In genomic region chr11:120437857-120438385, GRCm38 (mm10) we compare ENCODE assay signal across 9 mouse cellular contexts. TPM values are rescaled to one million over a fixed set of nuclear protein-coding genes. Genes with fewer than 3 reads are reported as not detected.
DNase-seq lines count a peak whose midpoint lies in the region; ATAC-seq and TF ChIP-seq lines count a peak whose summit lies in the region.
"Had no signal": no experiment of that assay in that cellular context is flagged by ENCODE, and none has a peak within 500 bp of the region (broad histone marks: within the 10 kb centered on the region; RNA-seq: fewer than 3 reads in every experiment).

No protein-coding gene starts in this region.

- H3K4me2 ChIP-seq in heart, embryonic 16.5 days (ENCODE audit: low read depth, low read length): peak overlapping the region; percentile 81

- H3K9ac ChIP-seq in heart, embryonic 16.5 days (ENCODE audit: low read length): peak overlapping the region; percentile 96

- H3K9me3 ChIP-seq in heart, embryonic 16.5 days (replicated peaks; ENCODE audit: control insufficient read depth, low read length): no peaks in the 10 kb centered on the region
- no peaks in the 10 kb centered on the region for H3K9me3 ChIP-seq in G1E (replicated peaks)
- no peaks in the 10 kb centered on the region for H3K9me3 ChIP-seq in hindbrain, embryonic 10.5 days
- H3K9me3 ChIP-seq in midbrain, embryonic 10.5 days (replicated peaks): no peaks in the 10 kb centered on the region

- no peak for ATAC-seq in heart, embryonic 16.5 days (replicated peaks; ENCODE audit: extremely low read depth, insufficient read depth, low FRiP score)
- ATAC-seq in G1E (ENCODE audit: extremely low read depth, insufficient number of reproducible peaks, low FRiP score, poor library complexity, severe bottlenecking): no peak

- no peak for DNase-seq in heart, postnatal 4 days
- no peak for DNase-seq in G1E (ENCODE audit: low spot score)
- DNase-seq in hindbrain, embryonic 10.5 days (ENCODE audit: low spot score): no peak
- no peak for DNase-seq in midbrain, embryonic 10.5 days (ENCODE audit: low spot score)
- DNase-seq in adrenal gland, postnatal 10 days: no peak
- DNase-seq in cerebellum, adult 9-10 months: no peak
- no peak for DNase-seq in gastrocnemius, postnatal 4 days (ENCODE audit: low spot score in 2 of 2)

- peak overlapping the region; percentile 98 for H3K4me3 ChIP-seq in heart, embryonic 16.5 days (ENCODE audit: low read length)
- peak overlapping the region; percentile 96 for H3K4me3 ChIP-seq in G1E (ENCODE audit: low read depth, low read length)
- H3K4me3 ChIP-seq in hindbrain, embryonic 10.5 days: peak overlapping the region; percentile 99
- peak overlapping the region; percentile 81 for H3K4me3 ChIP-seq in midbrain, embryonic 10.5 days

- WGBS in heart, embryonic 16.5 days: 24% methylated on average over 12 of the region's 12 CpGs
- 32% methylated on average over 12 of the region's 12 CpGs for WGBS in hindbrain, embryonic 10.5 days
- 34% methylated on average over 12 of the region's 12 CpGs for WGBS in midbrain, embryonic 10.5 days

- H3K36me3 ChIP-seq in heart, embryonic 16.5 days (ENCODE audit: control insufficient read depth, insufficient read depth): peaks cover 10% of the 10 kb centered on the region
- H3K36me3 ChIP-seq in G1E (replicated peaks): peaks cover 29% of the 10 kb centered on the region
- peaks cover 25% of the 10 kb centered on the region for H3K36me3 ChIP-seq in hindbrain, embryonic 10.5 days
- peaks cover 24% of the 10 kb centered on the region for H3K36me3 ChIP-seq in midbrain, embryonic 10.5 days

- TF ChIP-seq CTCF in G1E (IDR thresholded peaks at IDR 0.05; ENCODE audit: low read depth, low read length): no peak

- peaks cover 11% of the 10 kb centered on the region for H3K4me1 ChIP-seq in heart, embryonic 16.5 days (ENCODE audit: control insufficient read depth, insufficient read depth, low read length)
- H3K4me1 ChIP-seq in G1E (ENCODE audit: insufficient read depth, low read depth, low read length): peaks cover 17% of the 10 kb centered on the region
- H3K4me1 ChIP-seq in hindbrain, embryonic 10.5 days (replicated peaks): peaks cover 13% of the 10 kb centered on the region
- H3K4me1 ChIP-seq in midbrain, embryonic 10.5 days: peaks cover 18% of the 10 kb centered on the region

- H3K27me3 ChIP-seq in heart, embryonic 16.5 days (ENCODE audit: control insufficient read depth, insufficient read depth, low read length): no peaks in the 10 kb centered on the region
- H3K27me3 ChIP-seq in G1E (ENCODE audit: insufficient read depth, low read length): no peaks in the 10 kb centered on the region; the same call in 1 of the 2 replicates
- H3K27me3 ChIP-seq in hindbrain, embryonic 10.5 days (ENCODE audit: insufficient read depth, poor library complexity, severe bottlenecking): no peaks in the 10 kb centered on the region
- no peaks in the 10 kb centered on the region for H3K27me3 ChIP-seq in midbrain, embryonic 10.5 days (ENCODE audit: low read depth, poor library complexity, severe bottlenecking)

- H3K27ac ChIP-seq in heart, embryonic 16.5 days (ENCODE audit: low read length): peak overlapping the region; percentile 81
- peak overlapping the region; percentile 98 for H3K27ac ChIP-seq in hindbrain, embryonic 10.5 days
- peak overlapping the region; percentile 96 for H3K27ac ChIP-seq in midbrain, embryonic 10.5 days (replicated peaks)

RNA-seq across cellular contexts. Expression of gene Nploc4, which starts 0.4 kb away (rescaled TPM):
- polyA plus RNA-seq in heart, embryonic 16.5 days (2015; fragmentation: Nextera tagmentation; extraction: Ambion mirVana): 26.7 and 27.7 TPM in 2 replicates
- 10 to 100 TPM; 63.3 to 63.8 TPM for total RNA-seq in heart, postnatal 4 days (2021)
- 58.4 and 61.7 TPM in 2 replicates for total RNA-seq in G1E (2014; fragmentation: Nextera tagmentation)
- total RNA-seq in G1E (2017): 38.7 and 42.7 TPM in 2 replicates
- polyA plus RNA-seq in G1E (2012): 68.2 and 72.4 TPM in 2 replicates
- polyA plus RNA-seq in hindbrain, embryonic 10.5 days (2016; fragmentation: Nextera tagmentation; extraction: Ambion mirVana): 47.7 and 49.3 TPM in 2 replicates
- polyA plus RNA-seq in midbrain, embryonic 10.5 days (2016; fragmentation: Nextera tagmentation; extraction: Ambion mirVana): 45.1 and 46.5 TPM in 2 replicates
- 10 to 100 TPM; 59.7 to 67.0 TPM for total RNA-seq in adrenal gland, postnatal 10 days (2021)
- total RNA-seq in gastrocnemius, postnatal 4 days (2021): 10 to 100 TPM; 68.0 to 80.5 TPM

RNA-seq across cellular contexts. Expression of gene Tspan10, which starts 4.5 kb away (rescaled TPM):
- polyA plus RNA-seq in heart, embryonic 16.5 days (2015; fragmentation: Nextera tagmentation; extraction: Ambion mirVana): 0.09 TPM in 1 of 2 replicates, not detected in the other
- 1 to 10 TPM; 3.0 to 4.0 TPM for total RNA-seq in heart, postnatal 4 days (2021)
- 0.68 TPM in 1 of 2 replicates, not detected in the other for total RNA-seq in G1E (2014; fragmentation: Nextera tagmentation)
- total RNA-seq in G1E (2017): not detected in 2 replicates
- not detected in 2 replicates for polyA plus RNA-seq in G1E (2012)
- polyA plus RNA-seq in hindbrain, embryonic 10.5 days (2016; fragmentation: Nextera tagmentation; extraction: Ambion mirVana): 0.12 and 0.46 TPM in 2 replicates
- 0.39 TPM in 1 of 2 replicates, not detected in the other for polyA plus RNA-seq in midbrain, embryonic 10.5 days (2016; fragmentation: Nextera tagmentation; extraction: Ambion mirVana)
- 1 to 10 TPM in 1 of 2 experiments, under 1 TPM in 1; 0.30 to 2.6 TPM for total RNA-seq in adrenal gland, postnatal 10 days (2021)
- total RNA-seq in gastrocnemius, postnatal 4 days (2021): 1 to 10 TPM in 1 of 2 experiments, not detected in 1; 4.6 TPM
- total RNA-seq: neutrophil, adult 5-6 weeks had no signal

RNA-seq across cellular contexts. Expression of gene Pde6g, which starts 15.4 kb away (rescaled TPM):
- polyA plus RNA-seq in heart, embryonic 16.5 days (2015; fragmentation: Nextera tagmentation; extraction: Ambion mirVana): 0.28 and 0.29 TPM in 2 replicates
- total RNA-seq in heart, postnatal 4 days (2021): under 1 TPM; 0.18 to 0.55 TPM
- total RNA-seq in G1E (2014; fragmentation: Nextera tagmentation) (1.7 and 3.5 TPM in 2 replicates), G1E (2017) (0.23 and 0.33 TPM in 2 replicates)
- 0.18 and 0.23 TPM in 2 replicates for polyA plus RNA-seq in G1E (2012)
- polyA plus RNA-seq in hindbrain, embryonic 10.5 days (2016; fragmentation: Nextera tagmentation; extraction: Ambion mirVana): 0.31 and 0.35 TPM in 2 replicates
- 0.20 and 0.53 TPM in 2 replicates for polyA plus RNA-seq in midbrain, embryonic 10.5 days (2016; fragmentation: Nextera tagmentation; extraction: Ambion mirVana)
- under 1 TPM in 1 of 2 experiments, not detected in 1; 0.94 TPM for total RNA-seq in adrenal gland, postnatal 10 days (2021)
- total RNA-seq in gastrocnemius, postnatal 4 days (2021): under 1 TPM in 1 of 2 experiments, not detected in 1; 0.39 TPM
- total RNA-seq: neutrophil, adult 5-6 weeks had no signal

RNA-seq across cellular contexts. Expression of gene Oxld1, which starts 19.9 kb away (rescaled TPM):
- polyA plus RNA-seq in heart, embryonic 16.5 days (2015; fragmentation: Nextera tagmentation; extraction: Ambion mirVana): 23.2 and 23.5 TPM in 2 replicates
- 10 to 100 TPM; 25.1 to 26.1 TPM for total RNA-seq in heart, postnatal 4 days (2021)
- total RNA-seq in G1E (2014; fragmentation: Nextera tagmentation) (15.2 and 17.4 TPM in 2 replicates), G1E (2017) (24.9 and 25.6 TPM in 2 replicates)
- 16.7 and 17.1 TPM in 2 replicates for polyA plus RNA-seq in G1E (2012)
- 12.5 and 13.2 TPM in 2 replicates for polyA plus RNA-seq in hindbrain, embryonic 10.5 days (2016; fragmentation: Nextera tagmentation; extraction: Ambion mirVana)
- 9.0 and 11.8 TPM in 2 replicates for polyA plus RNA-seq in midbrain, embryonic 10.5 days (2016; fragmentation: Nextera tagmentation; extraction: Ambion mirVana)
- total RNA-seq in adrenal gland, postnatal 10 days (2021): 10 to 100 TPM; 59.0 to 82.0 TPM
- total RNA-seq in gastrocnemius, postnatal 4 days (2021): 10 to 100 TPM; 19.3 to 24.8 TPM

RNA-seq across cellular contexts. Expression of gene Ccdc137, which starts 20.0 kb away (rescaled TPM):
- 25.4 and 27.4 TPM in 2 replicates for polyA plus RNA-seq in heart, embryonic 16.5 days (2015; fragmentation: Nextera tagmentation; extraction: Ambion mirVana)
- total RNA-seq in heart, postnatal 4 days (2021): 10 to 100 TPM in 1 of 2 experiments, 1 to 10 TPM in 1; 8.7 to 10.3 TPM
- 32.4 and 41.7 TPM in 2 replicates for total RNA-seq in G1E (2014; fragmentation: Nextera tagmentation)
- 41.2 and 42.8 TPM in 2 replicates for total RNA-seq in G1E (2017)
- 44.7 and 55.5 TPM in 2 replicates for polyA plus RNA-seq in G1E (2012)
- polyA plus RNA-seq in hindbrain, embryonic 10.5 days (2016; fragmentation: Nextera tagmentation; extraction: Ambion mirVana): 34.4 and 37.3 TPM in 2 replicates
- 38.9 and 41.8 TPM in 2 replicates for polyA plus RNA-seq in midbrain, embryonic 10.5 days (2016; fragmentation: Nextera tagmentation; extraction: Ambion mirVana)
- total RNA-seq in adrenal gland, postnatal 10 days (2021): 10 to 100 TPM; 16.1 to 18.8 TPM
- 10 to 100 TPM in 1 of 2 experiments, 1 to 10 TPM in 1; 8.9 to 10.1 TPM for total RNA-seq in gastrocnemius, postnatal 4 days (2021)
